Mouse (Mus musculus) neural tube, embryonic 13.5 days (tissue): ENCODE results near the gene Tnk2. TPM values are rescaled to one million over a fixed set of nuclear protein-coding genes. Genes with fewer than 3 reads are reported as not detected.

Experiments used
- ATAC-seq: fragments of 200-750 bp; cut with Nextera tagmentation; 2 replicates; pipeline ENCODE4 v1.8.0; 2017; ENCODE audit warnings: low read depth, mild to moderate bottlenecking, moderate TSS enrichment, moderate library complexity
- H3K27ac ChIP-seq: fragments of 300-500 bp; sonication (generic); replicated peaks from 2 replicates; pipeline ENCODE4 v1.5.1; 2015; ENCODE audit warnings: moderate library complexity, mild to moderate bottlenecking, inconsistent platforms
- H3K27me3 ChIP-seq: fragments of 300-500 bp; sonication (generic); 2 replicates; pipeline ENCODE4 v1.6.1; 2015; ENCODE audit warnings: mild to moderate bottlenecking, inconsistent platforms
- H3K36me3 ChIP-seq: fragments of 300-500 bp; sonication (generic); 2 replicates; pipeline ENCODE4 v1.6.1; 2015; ENCODE audit warnings: mild to moderate bottlenecking, inconsistent platforms
- H3K4me1 ChIP-seq: fragments of 300-500 bp; sonication (generic); replicated peaks from 2 replicates; pipeline ENCODE4 v1.6.1; 2015; ENCODE audit warnings: inconsistent platforms
- H3K4me2 ChIP-seq: fragments of 300-500 bp; sonication (generic); 2 replicates; pipeline ENCODE4 v1.6.1; 2015; ENCODE audit warnings: inconsistent platforms, mild to moderate bottlenecking, moderate library complexity
- H3K4me3 ChIP-seq: fragments of 300-500 bp; sonication (generic); 2 replicates; pipeline ENCODE4 v1.5.1; 2015; ENCODE audit warnings: mild to moderate bottlenecking, inconsistent platforms
- H3K9ac ChIP-seq: fragments of 300-500 bp; sonication (generic); 2 replicates; pipeline ENCODE4 v1.6.1; 2015; ENCODE audit warnings: moderate library complexity, mild to moderate bottlenecking, inconsistent platforms
- H3K9me3 ChIP-seq: fragments of 300-500 bp; sonication (generic); 2 replicates; pipeline ENCODE4 v1.6.1; 2016; ENCODE audit warnings: inconsistent platforms
- WGBS: fragments of 180-500 bp; shearing (Covaris S2); methylation state at CpG from one replicate; pipeline ENCODE4 v1.1.7; 2015; 5-methylcytosine and 5-hydroxymethylcytosine counted together
- polyA plus RNA-seq: library from polyadenylated mRNA; unstranded; fragments of >200 nt; fragmentation: Nextera tagmentation; extraction: Ambion mirVana; gene quantifications from 2 replicates; pipeline ENCODE4 v1.2.1, GENCODE M21; 2015

Gene Tnk2
- polyA plus RNA-seq, 1 experiment from 2014 or later: 21.4 TPM

DNA sequence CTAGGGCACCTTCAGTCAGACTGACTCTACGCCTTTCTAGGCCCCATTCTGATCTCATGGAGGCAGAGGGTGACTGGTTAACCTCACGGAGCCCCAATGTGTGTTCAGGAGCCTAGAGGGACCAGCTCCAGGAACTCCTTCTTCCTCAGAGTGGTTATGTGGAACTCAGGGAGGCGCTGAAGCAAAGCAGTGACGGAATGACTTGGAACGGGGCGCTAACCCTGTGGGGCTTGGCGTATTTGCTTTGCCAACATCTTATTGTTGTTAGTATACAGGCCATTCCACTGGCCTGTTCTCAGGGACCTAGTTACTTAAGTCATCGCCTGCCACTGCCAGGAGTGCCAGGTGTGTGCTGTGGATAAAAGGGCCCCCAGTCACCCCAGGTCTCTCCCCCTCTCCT, 65.4 kb downstream of the Tnk2 start:
- no peak for ATAC-seq
- Histone ChIP-seq H3K4me3 (no peak overlapping the region), H3K27me3 (no peaks in the 10 kb centered on the region), H3K9ac (no peak overlapping the region), H3K4me2 (no peak overlapping the region), H3K36me3 (no peaks in the 10 kb centered on the region), H3K27ac (no peak overlapping the region), H3K4me1 (no peaks in the 10 kb centered on the region), H3K9me3 (no peaks in the 10 kb centered on the region)
- 89% methylated on average over 8 of the region's 8 CpGs for WGBS

DNA sequence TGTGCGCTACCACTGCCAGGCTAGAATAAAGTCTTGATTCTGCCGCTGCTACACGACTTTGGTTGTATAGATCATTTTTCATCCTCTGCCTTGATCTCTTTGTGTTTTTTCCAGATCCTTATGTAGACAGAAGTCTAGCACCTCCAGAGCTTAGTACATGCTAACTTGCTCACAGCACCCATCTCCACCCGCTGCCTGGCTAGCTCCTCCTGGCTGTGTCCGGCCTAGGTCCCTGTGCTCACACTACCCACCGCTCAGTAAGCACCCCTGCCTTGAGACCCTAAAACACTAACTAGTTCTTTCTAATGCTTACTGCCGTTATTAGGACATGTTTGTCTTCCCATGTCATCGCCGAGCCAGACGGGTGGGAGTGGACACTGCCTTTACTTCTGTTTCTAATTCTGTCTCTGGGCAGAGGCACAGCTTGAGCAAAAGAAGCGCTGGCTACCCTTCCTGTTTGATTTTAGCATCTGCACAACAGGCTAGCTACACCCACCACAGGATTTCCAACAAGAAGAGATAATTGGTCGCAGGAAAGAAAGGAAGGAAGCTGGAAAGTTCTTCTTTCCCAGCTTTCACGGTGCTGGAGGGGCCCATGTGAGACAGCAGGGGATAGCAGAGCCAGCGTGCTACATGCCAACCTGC, 66.9 kb downstream of the Tnk2 start:
- Histone ChIP-seq H3K9me3 (no peaks in the 10 kb centered on the region), H3K36me3 (no peaks in the 10 kb centered on the region), H3K4me1 (no peaks in the 10 kb centered on the region), H3K4me2 (no peak overlapping the region), H3K27ac (no peak overlapping the region), H3K27me3 (no peaks in the 10 kb centered on the region), H3K9ac (no peak overlapping the region), H3K4me3 (no peak overlapping the region)
- no peak for ATAC-seq
- 75% methylated on average over 14 of the region's 14 CpGs for WGBS

DNA sequence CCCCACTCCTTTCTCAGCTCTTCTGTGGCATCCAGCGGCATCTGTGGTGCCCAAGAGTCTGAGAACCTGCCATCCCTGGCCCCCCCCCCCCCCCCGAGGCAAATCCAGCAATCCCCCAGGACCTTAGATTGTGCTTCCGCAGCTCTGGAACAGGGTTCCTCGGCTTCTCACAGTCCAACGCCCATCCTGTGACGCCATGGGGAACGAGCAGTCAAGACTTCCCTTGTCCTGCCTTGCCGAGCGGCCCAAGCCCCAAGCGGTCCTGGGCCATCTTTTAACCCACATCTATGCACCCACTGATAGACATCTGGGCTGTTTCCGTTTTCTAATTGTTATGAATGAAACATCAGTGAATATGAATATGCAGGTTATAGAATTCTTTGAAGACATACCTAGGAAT, 68.5 kb downstream of the Tnk2 start:
- H3K9me3 ChIP-seq: no peaks in the 10 kb centered on the region
- no peak overlapping the region for H3K4me3 ChIP-seq
- no peak for ATAC-seq
- H3K36me3 ChIP-seq: no peaks in the 10 kb centered on the region
- no peak overlapping the region for H3K27ac ChIP-seq
- no peaks in the 10 kb centered on the region for H3K4me1 ChIP-seq
- no peak overlapping the region for H3K4me2 ChIP-seq
- no peaks in the 10 kb centered on the region for H3K27me3 ChIP-seq
- H3K9ac ChIP-seq: no peak overlapping the region
- 89% methylated on average over 11 of the region's 11 CpGs for WGBS

DNA sequence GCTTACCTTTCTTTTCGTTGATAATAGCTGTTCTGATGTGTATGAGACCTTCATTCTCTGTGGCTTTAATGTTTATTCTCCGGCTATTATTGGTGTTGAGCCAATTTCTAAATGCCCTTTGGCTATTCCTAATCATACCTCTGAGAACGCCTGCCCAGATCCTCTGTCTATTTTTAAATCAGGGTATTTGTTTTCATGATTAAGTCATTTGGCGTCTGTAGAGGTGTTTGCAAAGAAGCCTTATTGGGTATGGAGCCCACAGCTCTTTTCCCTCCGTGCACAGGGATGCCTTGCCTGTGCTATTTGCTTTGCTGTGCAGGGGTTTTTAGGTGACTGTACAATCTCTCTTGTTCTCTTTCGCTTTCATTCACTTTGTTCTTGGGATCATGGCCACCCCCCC, 69.9 kb downstream of the Tnk2 start:
- Histone ChIP-seq H3K4me3 (no peak overlapping the region), H3K9ac (no peak overlapping the region), H3K27me3 (no peaks in the 10 kb centered on the region), H3K4me1 (no peaks in the 10 kb centered on the region), H3K9me3 (no peaks in the 10 kb centered on the region), H3K27ac (no peak overlapping the region), H3K36me3 (no peaks in the 10 kb centered on the region), H3K4me2 (no peak overlapping the region)
- ATAC-seq: no peak
- 60% methylated on average over 6 of the region's 6 CpGs for WGBS

DNA sequence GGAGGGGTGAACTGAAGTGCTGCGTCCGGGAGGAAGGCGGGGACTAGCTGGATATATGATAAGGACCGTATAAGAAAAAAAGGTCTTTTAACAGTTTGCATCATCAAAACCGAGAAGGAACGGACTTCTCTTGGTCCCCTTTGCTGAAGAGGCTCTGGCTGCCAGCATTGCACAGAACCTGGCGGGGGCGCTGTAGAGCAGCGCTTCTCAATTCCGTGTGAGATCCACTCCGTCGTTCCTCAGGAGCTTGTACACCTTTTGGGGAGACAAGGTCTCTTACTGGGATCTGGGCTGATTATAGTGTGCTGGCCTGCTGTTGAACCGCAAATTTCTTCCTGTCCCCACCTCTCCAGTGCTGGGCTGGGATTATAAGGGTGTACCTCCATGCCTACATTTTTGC, 71.7 kb downstream of the Tnk2 start:
- Histone ChIP-seq H3K4me1 (no peaks in the 10 kb centered on the region), H3K4me3 (no peak overlapping the region), H3K9ac (no peak overlapping the region), H3K36me3 (no peaks in the 10 kb centered on the region), H3K9me3 (no peaks in the 10 kb centered on the region), H3K27ac (no peak overlapping the region), H3K27me3 (no peaks in the 10 kb centered on the region), H3K4me2 (no peak overlapping the region)
- 28% methylated on average over 13 of the region's 13 CpGs for WGBS
- no peak for ATAC-seq

- H3K27ac ChIP-seq: no peak overlapping the region
- no peaks in the 10 kb centered on the region for H3K9me3 ChIP-seq
- H3K27me3 ChIP-seq: no peaks in the 10 kb centered on the region
- no peaks in the 10 kb centered on the region for H3K36me3 ChIP-seq
- WGBS: 83% methylated on average over 7 of the region's 7 CpGs
- H3K4me1 ChIP-seq: no peaks in the 10 kb centered on the region
- no peak overlapping the region for H3K4me2 ChIP-seq
- no peak overlapping the region for H3K9ac ChIP-seq
- no peak overlapping the region for H3K4me3 ChIP-seq
- no peak for ATAC-seq
Measured at GRCm38 (mm10) chr16:32723163-32723562, 79.5 kb downstream of the Tnk2 start.

GRCm38 (mm10) chr16:32723767-32724166, 80.1 kb downstream of the Tnk2 start:
- Histone ChIP-seq H3K4me1 (no peaks in the 10 kb centered on the region), H3K4me3 (no peak overlapping the region), H3K9ac (no peak overlapping the region), H3K9me3 (no peaks in the 10 kb centered on the region), H3K36me3 (no peaks in the 10 kb centered on the region), H3K27me3 (no peaks in the 10 kb centered on the region), H3K4me2 (no peak overlapping the region), H3K27ac (no peak overlapping the region)
- no peak for ATAC-seq
- 85% methylated on average over 4 of the region's 4 CpGs for WGBS

- no peaks in the 10 kb centered on the region for H3K36me3 ChIP-seq
- no peaks in the 10 kb centered on the region for H3K4me1 ChIP-seq
- H3K9me3 ChIP-seq: no peaks in the 10 kb centered on the region
- no peak overlapping the region for H3K27ac ChIP-seq
- H3K9ac ChIP-seq: no peak overlapping the region
- H3K27me3 ChIP-seq: no peaks in the 10 kb centered on the region
- no peak for ATAC-seq
- no peak overlapping the region for H3K4me2 ChIP-seq
- H3K4me3 ChIP-seq: no peak overlapping the region
- 89% methylated on average over 2 of the region's 2 CpGs for WGBS
Measured at GRCm38 (mm10) chr16:32724259-32724658, 80.6 kb downstream of the Tnk2 start.

GRCm38 (mm10) chr16:32726501-32726900, 82.8 kb downstream of the Tnk2 start:
- ATAC-seq: no peak
- no peaks in the 10 kb centered on the region for H3K9me3 ChIP-seq
- no peaks in the 10 kb centered on the region for H3K27me3 ChIP-seq
- H3K4me1 ChIP-seq: no peaks in the 10 kb centered on the region
- no peak overlapping the region for H3K27ac ChIP-seq
- H3K4me2 ChIP-seq: no peak overlapping the region
- no peak overlapping the region for H3K4me3 ChIP-seq
- H3K36me3 ChIP-seq: no peaks in the 10 kb centered on the region
- no peak overlapping the region for H3K9ac ChIP-seq

DNA sequence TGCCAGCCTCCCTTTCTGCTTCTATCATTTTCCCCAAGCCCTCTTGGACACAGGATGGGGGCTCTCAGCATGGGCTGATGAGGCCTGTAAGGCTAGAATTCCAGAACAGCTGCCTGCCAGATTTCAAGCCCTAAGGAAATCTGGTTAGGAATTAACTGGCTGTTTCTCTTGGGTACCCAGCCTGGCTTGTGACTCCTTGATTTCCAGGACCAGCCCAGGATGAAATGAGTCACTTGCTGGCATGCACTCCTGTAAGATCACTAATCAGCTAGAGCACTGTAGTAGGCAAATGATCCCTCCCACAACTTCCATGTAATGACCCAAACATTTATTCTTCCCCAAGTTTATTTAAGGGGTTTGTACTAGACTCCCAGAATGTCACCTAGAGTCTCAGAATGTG, 84.6 kb downstream of the Tnk2 start:
- no peak overlapping the region for H3K9ac ChIP-seq

DNA sequence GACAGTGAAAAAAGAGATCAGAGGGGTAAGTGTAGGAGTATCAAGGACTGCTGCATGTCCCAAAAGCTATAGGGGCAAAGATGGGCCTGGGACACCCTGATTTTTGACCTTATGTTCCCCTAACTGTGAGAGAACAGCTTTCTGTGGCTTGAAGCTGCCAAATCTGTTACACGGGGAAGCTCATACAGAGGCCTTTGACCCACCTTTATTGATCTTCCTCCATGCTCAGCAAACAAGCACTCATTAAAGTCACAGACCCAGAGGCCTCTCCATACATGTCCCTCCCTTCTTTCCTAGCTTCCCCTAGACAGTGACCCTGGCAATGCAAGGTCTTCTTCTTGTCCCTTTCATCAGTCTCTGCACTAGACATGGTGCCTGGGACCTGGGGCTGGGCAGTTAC, 85.1 kb downstream of the Tnk2 start:
- no peaks in the 10 kb centered on the region for H3K4me1 ChIP-seq
- no peak overlapping the region for H3K9ac ChIP-seq
- no peaks in the 10 kb centered on the region for H3K9me3 ChIP-seq
- ATAC-seq: no peak
- no peak overlapping the region for H3K4me3 ChIP-seq
- WGBS: 83% methylated on average over 1 of the region's 1 CpGs
- H3K36me3 ChIP-seq: no peaks in the 10 kb centered on the region
- no peak overlapping the region for H3K4me2 ChIP-seq
- H3K27me3 ChIP-seq: no peaks in the 10 kb centered on the region
- no peak overlapping the region for H3K27ac ChIP-seq

More for the DNA sequence above, 84.6 kb downstream of the Tnk2 start:
- no peaks in the 10 kb centered on the region for H3K36me3 ChIP-seq
- no peaks in the 10 kb centered on the region for H3K9me3 ChIP-seq
- H3K4me1 ChIP-seq: no peaks in the 10 kb centered on the region
- no peak for ATAC-seq
- H3K27ac ChIP-seq: no peak overlapping the region
- no peak overlapping the region for H3K4me2 ChIP-seq
- no peaks in the 10 kb centered on the region for H3K27me3 ChIP-seq
- no peak overlapping the region for H3K4me3 ChIP-seq
